Comparison of ENCODE assay signal across 10 mouse cellular contexts in genomic region chr1:165280741-165281140, GRCm38 (mm10). TPM values are rescaled to one million over a fixed set of nuclear protein-coding genes. Genes with fewer than 3 reads are reported as not detected.
DNase-seq lines count a peak whose midpoint lies in the region; ATAC-seq and TF ChIP-seq lines count a peak whose summit lies in the region.
"Had no signal": no experiment of that assay in that cellular context is flagged by ENCODE, and none has a peak within 500 bp of the region (broad histone marks: within the 10 kb centered on the region; RNA-seq: fewer than 3 reads in every experiment).

No protein-coding gene starts in this region.

- H3K27me3 ChIP-seq in heart, embryonic 13.5 days (replicated peaks), result no peaks in the 10 kb centered on the region
- H3K27me3 ChIP-seq in heart, adult 2 months (ENCODE audit: control insufficient read depth, insufficient read depth, low read length), result no peaks in the 10 kb centered on the region
- no peaks in the 10 kb centered on the region for H3K27me3 ChIP-seq in embryonic facial prominence, embryonic 11.5 days (ENCODE audit: control insufficient read depth, insufficient read depth, low read length)
- no peaks in the 10 kb centered on the region for H3K27me3 ChIP-seq in hindbrain, embryonic 12.5 days
- no peaks in the 10 kb centered on the region for H3K27me3 ChIP-seq in midbrain, embryonic 13.5 days

- H3K36me3 ChIP-seq in heart, embryonic 13.5 days, result no peaks in the 10 kb centered on the region
- H3K36me3 ChIP-seq in heart, adult 2 months (ENCODE audit: control insufficient read depth, insufficient read depth, low read length), result no peaks in the 10 kb centered on the region
- no peaks in the 10 kb centered on the region for H3K36me3 ChIP-seq in embryonic facial prominence, embryonic 11.5 days (replicated peaks; ENCODE audit: control insufficient read depth, insufficient read depth, low read depth, low read length)
- no peaks in the 10 kb centered on the region for H3K36me3 ChIP-seq in hindbrain, embryonic 12.5 days
- no peaks in the 10 kb centered on the region for H3K36me3 ChIP-seq in midbrain, embryonic 13.5 days

- H3K9me3 ChIP-seq in heart, embryonic 13.5 days, result no peaks in the 10 kb centered on the region
- no peaks in the 10 kb centered on the region for H3K9me3 ChIP-seq in embryonic facial prominence, embryonic 11.5 days (replicated peaks; ENCODE audit: control insufficient read depth, low read length)
- H3K9me3 ChIP-seq in hindbrain, embryonic 12.5 days (replicated peaks), result no peaks in the 10 kb centered on the region
- no peaks in the 10 kb centered on the region for H3K9me3 ChIP-seq in midbrain, embryonic 13.5 days

- no peak for TF ChIP-seq POLR2A in heart, adult 2 months (IDR thresholded peaks at IDR 0.05; ENCODE audit: insufficient read depth, low read depth, low read length)

- peak overlapping the region; percentile 82 for H3K4me3 ChIP-seq in heart, embryonic 13.5 days
- H3K4me3 ChIP-seq in heart, adult 2 months, result no peak overlapping the region
- H3K4me3 ChIP-seq in embryonic facial prominence, embryonic 11.5 days (ENCODE audit: low read depth, low read length), result no peak overlapping the region
- peak overlapping the region; percentile 66 for H3K4me3 ChIP-seq in hindbrain, embryonic 12.5 days
- peak overlapping the region; percentile 74 for H3K4me3 ChIP-seq in midbrain, embryonic 13.5 days (replicated peaks)

- TF ChIP-seq CTCF in heart, adult 2 months (IDR thresholded peaks at IDR 0.05), result no peak

- 79% methylated on average over 10 of the region's 10 CpGs for WGBS in heart, embryonic 13.5 days
- 83% methylated on average over 10 of the region's 10 CpGs for WGBS in heart, adult 2 months
- 58% methylated on average over 10 of the region's 10 CpGs for WGBS in embryonic facial prominence, embryonic 11.5 days
- WGBS in hindbrain, embryonic 12.5 days, result 50% methylated on average over 10 of the region's 10 CpGs
- WGBS in midbrain, embryonic 13.5 days, result 35% methylated on average over 10 of the region's 10 CpGs

- peak overlapping the region; percentile 92 for H3K9ac ChIP-seq in heart, embryonic 13.5 days
- H3K9ac ChIP-seq in heart, adult 2 months (ENCODE audit: low read depth, low read length), result no peak overlapping the region
- H3K9ac ChIP-seq in embryonic facial prominence, embryonic 11.5 days (replicated peaks; ENCODE audit: low read length), result peak overlapping the region; percentile 92; the same call in 1 of the 2 replicates
- H3K9ac ChIP-seq in hindbrain, embryonic 12.5 days, result peak overlapping the region; percentile 86
- peak overlapping the region; percentile 97 for H3K9ac ChIP-seq in midbrain, embryonic 13.5 days (replicated peaks)

- no peak for TF ChIP-seq EP300 in heart, adult 2 months (IDR thresholded peaks at IDR 0.05; ENCODE audit: insufficient read depth, low read depth, low read length)

- peak overlapping the region; percentile 90 for H3K4me2 ChIP-seq in heart, embryonic 13.5 days
- H3K4me2 ChIP-seq in embryonic facial prominence, embryonic 11.5 days (ENCODE audit: low read depth, low read length), result peak overlapping the region; percentile 85; the same call in 1 of the 2 replicates
- H3K4me2 ChIP-seq in hindbrain, embryonic 12.5 days (replicated peaks), result peak overlapping the region; percentile 74
- H3K4me2 ChIP-seq in midbrain, embryonic 13.5 days (replicated peaks), result peak overlapping the region; percentile 84

- peak overlapping the region; percentile 78; the same call in 1 of the 2 replicates for H3K27ac ChIP-seq in heart, embryonic 13.5 days (replicated peaks)
- no peak overlapping the region; the same call in 1 of the 2 replicates for H3K27ac ChIP-seq in heart, adult 2 months
- no peak overlapping the region for H3K27ac ChIP-seq in embryonic facial prominence, embryonic 11.5 days (replicated peaks; ENCODE audit: low read depth, low read length)
- peak overlapping the region; percentile 95; the same call in 1 of the 2 replicates for H3K27ac ChIP-seq in hindbrain, embryonic 12.5 days
- H3K27ac ChIP-seq in midbrain, embryonic 13.5 days, result peak overlapping the region; percentile 93

- DNase-seq in heart, adult 2 months, result no peak
- DNase-seq in embryonic facial prominence, embryonic 11.5 days (ENCODE audit: low spot score), result no peak
- no peak for DNase-seq in ovary, adult 18-20 months (ENCODE audit: low spot score)
- DNase-seq in left cerebral cortex, adult 18-20 months (ENCODE audit: low spot score in 2 of 2), result no peak
- DNase-seq in kidney, adult 8-10 months, result no peak
- DNase-seq: gastrocnemius, postnatal 25 days had no signal

- peaks cover 33% of the 10 kb centered on the region for H3K4me1 ChIP-seq in heart, embryonic 13.5 days
- no peaks in the 10 kb centered on the region for H3K4me1 ChIP-seq in heart, adult 2 months (ENCODE audit: control insufficient read depth, insufficient read depth, low read length)
- no peaks in the 10 kb centered on the region for H3K4me1 ChIP-seq in embryonic facial prominence, embryonic 11.5 days (ENCODE audit: control insufficient read depth, insufficient read depth, low read length)
- peaks cover 39% of the 10 kb centered on the region for H3K4me1 ChIP-seq in hindbrain, embryonic 12.5 days
- peaks cover 38% of the 10 kb centered on the region for H3K4me1 ChIP-seq in midbrain, embryonic 13.5 days (replicated peaks)

- ATAC-seq in heart, embryonic 13.5 days (ENCODE audit: extremely low read depth, insufficient number of reproducible peaks, low FRiP score, low TSS enrichment), result no peak
- no peak for ATAC-seq in embryonic facial prominence, embryonic 11.5 days (replicated peaks; ENCODE audit: insufficient number of reproducible peaks, low FRiP score, low TSS enrichment, low read depth)
- no peak for ATAC-seq in hindbrain, embryonic 12.5 days (ENCODE audit: low FRiP score)
- no peak for ATAC-seq in midbrain, embryonic 13.5 days
- ATAC-seq: activated CD4-positive, CD25-positive, alpha-beta regulatory T cell, adult 4 months had no signal

- intact Hi-C loops in heart, adult 2 months (cut with DNase I), result no loop called here

- no peaks in the 10 kb centered on the region for H3K79me2 ChIP-seq in heart, adult 2 months (replicated peaks; ENCODE audit: control insufficient read depth, insufficient read depth, low read length)

RNA-seq across cellular contexts. Expression of gene Gpr161, which starts 14.8 kb away (rescaled TPM):
- 0.57 and 0.59 TPM in 2 replicates for polyA plus RNA-seq in heart, embryonic 13.5 days (2015; fragmentation: Nextera tagmentation; extraction: Ambion mirVana)
- total RNA-seq in heart, adult 2 months (2021), result 1 to 10 TPM; 1.4 to 1.5 TPM
- 2.2 and 2.7 TPM in 2 replicates for polyA plus RNA-seq in heart, adult 2 months (2012; rRNA removed)
- 2.0 and 2.2 TPM in 2 replicates for polyA plus RNA-seq in embryonic facial prominence, embryonic 11.5 days (2014; fragmentation: Nextera tagmentation; extraction: Ambion mirVana)
- polyA plus RNA-seq in hindbrain, embryonic 12.5 days (2016; fragmentation: Nextera tagmentation; extraction: Ambion mirVana), result 3.0 and 3.6 TPM in 2 replicates
- 3.9 and 4.4 TPM in 2 replicates for polyA plus RNA-seq in midbrain, embryonic 13.5 days (2015; fragmentation: Nextera tagmentation; extraction: Ambion mirVana)
- 1 to 10 TPM; 6.9 to 9.8 TPM for total RNA-seq in left cerebral cortex, adult 18-20 months (2021)
- polyA plus RNA-seq: activated CD4-positive, CD25-positive, alpha-beta regulatory T cell, adult 4 months had no signal

RNA-seq across cellular contexts. Expression of gene Tiprl, which starts 43.9 kb away (rescaled TPM):
- polyA plus RNA-seq in heart, embryonic 13.5 days (2015; fragmentation: Nextera tagmentation; extraction: Ambion mirVana), result 78.9 and 92.6 TPM in 2 replicates
- 10 to 100 TPM; 36.1 to 37.2 TPM for total RNA-seq in heart, adult 2 months (2021)
- 17.6 and 22.5 TPM in 2 replicates for polyA plus RNA-seq in heart, adult 2 months (2012; rRNA removed)
- 116 and 120 TPM in 2 replicates for polyA plus RNA-seq in embryonic facial prominence, embryonic 11.5 days (2014; fragmentation: Nextera tagmentation; extraction: Ambion mirVana)
- 110 and 116 TPM in 2 replicates for polyA plus RNA-seq in hindbrain, embryonic 12.5 days (2016; fragmentation: Nextera tagmentation; extraction: Ambion mirVana)
- polyA plus RNA-seq in midbrain, embryonic 13.5 days (2015; fragmentation: Nextera tagmentation; extraction: Ambion mirVana), result 135 and 136 TPM in 2 replicates
- total RNA-seq in left cerebral cortex, adult 18-20 months (2021), result 10 to 100 TPM; 52.9 to 64.1 TPM

Comparison
In these comparisons a context has a peak if more than half of its experiments do, and no peak if none do; other contexts are left out.
1. H3K27ac ChIP-seq: peak in heart, embryonic 13.5 days (single experiment), hindbrain, embryonic 12.5 days (single experiment) and midbrain, embryonic 13.5 days (single experiment); none in heart, adult 2 months (single experiment) and embryonic facial prominence, embryonic 11.5 days (single experiment).
2. H3K4me3 ChIP-seq: peak in heart, embryonic 13.5 days (single experiment), hindbrain, embryonic 12.5 days (single experiment) and midbrain, embryonic 13.5 days (single experiment); none in heart, adult 2 months (single experiment) and embryonic facial prominence, embryonic 11.5 days (single experiment).
3. Peak in every context shown above with its lines, with median percentiles within 50 percentile points of each other: H3K4me2 ChIP-seq.